Mouse (Mus musculus) limb, embryonic 15.5 days (tissue): ENCODE data around the gene Musk. TPM values are rescaled to one million over a fixed set of nuclear protein-coding genes. Genes with fewer than 3 reads are reported as not detected.

Experiments used
- polyA plus RNA-seq: library from polyadenylated mRNA; unstranded; fragments of >200 nt; fragmentation: Nextera tagmentation; extraction: Ambion mirVana; gene quantifications from 2 replicates; pipeline ENCODE4 v1.2.1, GENCODE M21; 2015

The Musk gene
- polyA plus RNA-seq, 1 experiment from 2014 or later: 5.4 TPM

Other genes starting within 250 kb of the Musk start
- gene Svep1, start 79.1 kb upstream of the Musk start, polyA plus RNA-seq: 4.5 and 5.3 TPM in 2 replicates